Mouse (Mus musculus) spleen, adult 2 months (tissue): ENCODE results near the gene Chpf2.

Experiments
- CTCF ChIP-seq: fragments of 200-500 bp; IDR thresholded peaks from 2 replicates; pipeline ENCODE4 v1.5.1; 2011; ENCODE audit warnings: mild to moderate bottlenecking, inconsistent platforms; ENCODE audit not compliant: insufficient read depth, insufficient read length, insufficient replicate concordance; ENCODE audit errors: extremely low read depth
- POLR2A ChIP-seq: fragments of 200-500 bp; IDR thresholded peaks from 2 replicates; pipeline ENCODE4 v1.6.1; 2011; ENCODE audit warnings: low read depth, low read length, inconsistent platforms

GRCm38 (mm10) chr5:24635526-24636141, 49.1 kb downstream of the Chpf2 start:
- TF ChIP-seq CTCF, result no peak
- TF ChIP-seq POLR2A, result no peak
